Mouse (Mus musculus) bone marrow, adult 2 months (tissue): ENCODE measurements around the gene Cbln3.

Experiments used
- CTCF ChIP-seq: fragments of 200-500 bp; IDR thresholded peaks from 2 replicates; pipeline ENCODE4 v1.5.1; 2011; ENCODE audit warnings: low read length, control low read depth; ENCODE audit not compliant: control insufficient read depth, insufficient read depth
- POLR2A ChIP-seq: fragments of 200-500 bp; IDR thresholded peaks from 2 replicates; pipeline ENCODE4 v1.6.1; 2011; ENCODE audit warnings: low read depth, mild to moderate bottlenecking, control low read depth, low read length, borderline replicate concordance; ENCODE audit not compliant: control insufficient read depth

GRCm38 (mm10) chr14:55913406-55913805 lies 29.2 kb upstream of the Cbln3 start:
- TF ChIP-seq POLR2A (no peak), CTCF (no peak)
